Mouse (Mus musculus) intestine, embryonic 15.5 days (tissue): Measurements from ENCODE around the gene Bmi1. TPM values are rescaled to one million over a fixed set of nuclear protein-coding genes. Genes with fewer than 3 reads are reported as not detected.
A peak's percentile ranks its signal among the peaks of the same experiment; 100 is the strongest.

Experiments used
- ATAC-seq: fragments of 200-750 bp; cut with Nextera tagmentation; 2 replicates; pipeline ENCODE4 v1.8.0; 2017; ENCODE audit warnings: moderate TSS enrichment, moderate library complexity
- H3K27ac ChIP-seq: fragments of 300-500 bp; sonication (generic); 2 replicates; pipeline ENCODE4 v1.5.1; 2015; ENCODE audit warnings: mild to moderate bottlenecking, inconsistent platforms
- H3K27me3 ChIP-seq: fragments of 300-500 bp; sonication (generic); replicated peaks from 2 replicates; pipeline ENCODE4 v1.6.1; 2015; ENCODE audit warnings: inconsistent platforms
- H3K36me3 ChIP-seq: fragments of 300-500 bp; sonication (generic); 2 replicates; pipeline ENCODE4 v1.6.1; 2015; ENCODE audit warnings: inconsistent platforms
- H3K4me1 ChIP-seq: fragments of 300-500 bp; sonication (generic); replicated peaks from 2 replicates; pipeline ENCODE4 v1.6.1; 2015; ENCODE audit warnings: inconsistent platforms
- H3K4me2 ChIP-seq: fragments of 300-500 bp; sonication (generic); replicated peaks from 2 replicates; pipeline ENCODE4 v1.6.1; 2015; ENCODE audit warnings: mild to moderate bottlenecking, inconsistent platforms
- H3K4me3 ChIP-seq: fragments of 300-500 bp; sonication (generic); replicated peaks from 2 replicates; pipeline ENCODE4 v1.5.1; 2015; ENCODE audit warnings: inconsistent platforms
- H3K9ac ChIP-seq: fragments of 300-500 bp; sonication (generic); 2 replicates; pipeline ENCODE4 v1.6.1; 2015; ENCODE audit warnings: inconsistent platforms
- H3K9me3 ChIP-seq: fragments of 300-500 bp; sonication (generic); 2 replicates; pipeline ENCODE4 v1.6.1; 2016; ENCODE audit warnings: inconsistent platforms
- WGBS: fragments of 180-500 bp; shearing (Covaris S2); methylation state at CpG from one replicate; pipeline ENCODE4 v1.1.7; 2015; 5-methylcytosine and 5-hydroxymethylcytosine counted together
- polyA plus RNA-seq: library from polyadenylated mRNA; unstranded; fragments of >200 nt; fragmentation: Nextera tagmentation; extraction: Ambion mirVana; gene quantifications from 2 replicates; pipeline ENCODE4 v1.2.1, GENCODE M21; 2015

Gene Bmi1
- polyA plus RNA-seq, 1 experiment from 2014 or later: 20.1 TPM

GRCm38 (mm10) chr2:18676457-18676935, 322 bp upstream of the Bmi1 start:
- peak; percentile 90 for ATAC-seq
- 0% methylated on average over 23 of the region's 64 CpGs for WGBS
- Histone ChIP-seq H3K27me3 (0 out of 2 replicates have a peak, but pooled peaks cover 3% of the 10 kb centered on the region), H3K4me1 (peaks cover 16% of the 10 kb centered on the region), H3K9me3 (no peaks in the 10 kb centered on the region), H3K36me3 (no peaks in the 10 kb centered on the region), H3K4me3 (peak overlapping the region; percentile 78), H3K27ac (peak overlapping the region; percentile 94), H3K9ac (peak overlapping the region; percentile 89), H3K4me2 (peak overlapping the region; percentile 85)

GRCm38 (mm10) chr2:18677631-18678471, 1.0 kb downstream of the Bmi1 start:
- no peak overlapping the region for H3K27ac ChIP-seq

GRCm38 (mm10) chr2:18679701-18680100, 2.9 kb downstream of the Bmi1 start:
- Histone ChIP-seq H3K36me3 (no peaks in the 10 kb centered on the region; the same call in none of the 2 replicates), H3K4me1 (peaks cover 16% of the 10 kb centered on the region), H3K4me3 (no peak overlapping the region), H3K4me2 (no peak overlapping the region), H3K27ac (no peak overlapping the region), H3K27me3 (0 out of 2 replicates have a peak, but pooled peaks cover 3% of the 10 kb centered on the region), H3K9ac (no peak overlapping the region), H3K9me3 (no peaks in the 10 kb centered on the region)
- WGBS: 66% methylated on average over 2 of the region's 2 CpGs
- ATAC-seq: no peak

More at GRCm38 (mm10) chr2:18677631-18678471, 1.0 kb downstream of the Bmi1 start:
- Histone ChIP-seq H3K4me2 (peak overlapping the region; percentile 85), H3K27me3 (0 out of 2 replicates have a peak, but pooled peaks cover 3% of the 10 kb centered on the region), H3K4me3 (peak overlapping the region; percentile 78), H3K9me3 (no peaks in the 10 kb centered on the region), H3K36me3 (no peaks in the 10 kb centered on the region), H3K4me1 (peaks cover 16% of the 10 kb centered on the region), H3K9ac (peak overlapping the region; percentile 89)
- peak; percentile 9 for ATAC-seq
- WGBS: under 1% methylated on average over 47 of the region's 55 CpGs

- Histone ChIP-seq H3K4me3 (peak overlapping the region; percentile 27), H3K27me3 (0 out of 2 replicates have a peak, but pooled peaks cover 3% of the 10 kb centered on the region), H3K9me3 (no peaks in the 10 kb centered on the region), H3K4me2 (peak overlapping the region; percentile 66), H3K36me3 (no peaks in the 10 kb centered on the region; the same call in none of the 2 replicates), H3K4me1 (peaks cover 16% of the 10 kb centered on the region), H3K9ac (no peak overlapping the region), H3K27ac (no peak overlapping the region)
- ATAC-seq: no peak
- 6% methylated on average over 4 of the region's 4 CpGs for WGBS
These were observed 3.7 kb downstream of the Bmi1 start for GRCm38 (mm10) chr2:18680501-18680900.

- ATAC-seq: no peak
- H3K4me2 ChIP-seq: peak overlapping the region; percentile 66
- no peaks in the 10 kb centered on the region for H3K9me3 ChIP-seq
- 12% methylated on average over 22 of the region's 29 CpGs for WGBS
- 0 out of 2 replicates have a peak, but pooled peaks cover 3% of the 10 kb centered on the region for H3K27me3 ChIP-seq
- no peaks in the 10 kb centered on the region; the same call in none of the 2 replicates for H3K36me3 ChIP-seq
- no peak overlapping the region for H3K27ac ChIP-seq
- peak overlapping the region; percentile 27 for H3K4me3 ChIP-seq
- peaks cover 16% of the 10 kb centered on the region for H3K4me1 ChIP-seq
- H3K9ac ChIP-seq: no peak overlapping the region
These were observed 4.1 kb downstream of the Bmi1 start for GRCm38 (mm10) chr2:18680961-18681360.

GRCm38 (mm10) chr2:18684062-18684461, 7.2 kb downstream of the Bmi1 start:
- Histone ChIP-seq H3K27ac (no peak overlapping the region), H3K9ac (no peak overlapping the region), H3K4me1 (peaks cover 17% of the 10 kb centered on the region), H3K4me3 (no peak overlapping the region), H3K27me3 (peaks cover 22% of the 10 kb centered on the region), H3K9me3 (no peaks in the 10 kb centered on the region), H3K36me3 (no peaks in the 10 kb centered on the region; the same call in none of the 2 replicates), H3K4me2 (no peak overlapping the region)
- ATAC-seq: no peak
- 75% methylated on average over 5 of the region's 5 CpGs for WGBS

GRCm38 (mm10) chr2:18686386-18686785, 9.6 kb downstream of the Bmi1 start:
- peaks cover 37% of the 10 kb centered on the region for H3K27me3 ChIP-seq
- no peak overlapping the region for H3K27ac ChIP-seq
- no peak for ATAC-seq
- H3K36me3 ChIP-seq: no peaks in the 10 kb centered on the region; the same call in none of the 2 replicates
- H3K4me3 ChIP-seq: no peak overlapping the region
- H3K4me2 ChIP-seq: no peak overlapping the region
- peaks cover 21% of the 10 kb centered on the region for H3K4me1 ChIP-seq
- WGBS: 71% methylated on average over 6 of the region's 6 CpGs
- H3K9ac ChIP-seq: no peak overlapping the region
- H3K9me3 ChIP-seq: no peaks in the 10 kb centered on the region

GRCm38 (mm10) chr2:18686826-18687519, 10.2 kb downstream of the Bmi1 start:
- no peak for ATAC-seq
- Histone ChIP-seq H3K4me1 (peaks cover 21% of the 10 kb centered on the region), H3K4me3 (no peak overlapping the region), H3K9me3 (no peaks in the 10 kb centered on the region), H3K9ac (no peak overlapping the region), H3K36me3 (no peaks in the 10 kb centered on the region; the same call in none of the 2 replicates), H3K27me3 (peaks cover 38% of the 10 kb centered on the region), H3K4me2 (no peak overlapping the region), H3K27ac (no peak overlapping the region)
- WGBS: 57% methylated on average over 8 of the region's 8 CpGs

- H3K27me3 ChIP-seq: peaks cover 44% of the 10 kb centered on the region
- H3K36me3 ChIP-seq: no peaks in the 10 kb centered on the region; the same call in none of the 2 replicates
- no peak for ATAC-seq
- WGBS: 12% methylated on average over 9 of the region's 9 CpGs
- no peak overlapping the region for H3K9ac ChIP-seq
- H3K4me1 ChIP-seq: peaks cover 21% of the 10 kb centered on the region
- no peak overlapping the region for H3K27ac ChIP-seq
- no peak overlapping the region for H3K4me2 ChIP-seq
- H3K4me3 ChIP-seq: no peak overlapping the region
- H3K9me3 ChIP-seq: no peaks in the 10 kb centered on the region
These were observed 10.9 kb downstream of the Bmi1 start for GRCm38 (mm10) chr2:18687671-18688170.

GRCm38 (mm10) chr2:18688286-18688685, 11.5 kb downstream of the Bmi1 start:
- Histone ChIP-seq H3K27ac (no peak overlapping the region), H3K36me3 (no peaks in the 10 kb centered on the region; the same call in none of the 2 replicates), H3K9me3 (no peaks in the 10 kb centered on the region), H3K9ac (no peak overlapping the region), H3K4me2 (peak overlapping the region; percentile 92), H3K4me1 (peaks cover 21% of the 10 kb centered on the region), H3K27me3 (peaks cover 48% of the 10 kb centered on the region), H3K4me3 (peak overlapping the region; percentile 47; the same call in 1 of the 2 replicates)
- ATAC-seq: no peak
- WGBS: 7% methylated on average over 6 of the region's 6 CpGs

GRCm38 (mm10) chr2:18688708-18689063, 11.9 kb downstream of the Bmi1 start:
- peak overlapping the region; percentile 92 for H3K4me2 ChIP-seq
- no peak overlapping the region for H3K9ac ChIP-seq
- no peak overlapping the region for H3K27ac ChIP-seq
- H3K27me3 ChIP-seq: peaks cover 48% of the 10 kb centered on the region
- H3K4me1 ChIP-seq: peaks cover 21% of the 10 kb centered on the region
- H3K4me3 ChIP-seq: peak overlapping the region; percentile 47
- peak; percentile 44 for ATAC-seq
- WGBS: under 1% methylated on average over 45 of the region's 45 CpGs
- H3K9me3 ChIP-seq: no peaks in the 10 kb centered on the region
- no peaks in the 10 kb centered on the region; the same call in none of the 2 replicates for H3K36me3 ChIP-seq
